Mouse (Mus musculus) natural killer cell, adult 2 months (primary cell): ENCODE data around the gene 1700030J22Rik.
A peak's percentile ranks its signal among the peaks of the same experiment; 100 is the strongest.

Source experiments
- DNase-seq, 2 experiments: peaks; one replicate each; pipeline ENCODE4 v3.0.0; 2022; ENCODE audit warnings: low spot score in 2 of 2

The 1700030J22Rik gene

DNA sequence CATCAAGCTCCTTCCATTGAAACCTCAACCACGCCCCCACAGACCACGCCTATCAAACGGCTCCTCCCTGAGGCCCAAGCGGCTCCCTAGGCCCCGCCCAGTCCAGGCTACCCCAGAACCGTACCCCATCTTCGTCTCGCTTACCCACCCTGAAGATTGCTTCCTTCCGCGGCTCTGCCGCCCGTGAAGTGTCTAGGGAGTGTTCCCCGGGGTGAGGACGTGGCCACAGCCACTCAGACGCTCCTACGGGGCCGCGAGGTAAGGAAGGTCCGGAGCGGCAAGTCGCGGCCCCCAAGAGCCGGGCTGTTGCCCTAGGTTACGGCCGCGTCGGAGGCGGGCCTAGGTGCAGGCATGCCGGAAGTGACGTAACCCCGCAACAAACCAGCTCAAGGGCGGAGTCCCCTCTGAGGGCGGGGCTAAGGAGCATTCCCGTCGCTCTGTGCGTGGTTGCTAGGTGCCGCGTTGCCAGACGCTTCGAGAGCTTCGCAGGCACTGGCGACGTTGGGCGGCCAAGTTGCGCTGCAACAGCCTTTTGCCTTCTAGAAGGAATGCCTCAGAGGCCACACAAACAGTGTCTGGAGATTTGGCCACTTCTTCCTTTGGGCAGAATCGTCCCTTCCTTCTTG, at the start of gene 1700030J22Rik:
1700030J22Rik (minus strand) TSS at position 329 of the 626 bp plus-strand sequence.
- DNase-seq, result peak; percentile 99

GRCm38 (mm10) chr8:117027601-117028000, 48.8 kb upstream of the 1700030J22Rik start:
- no peak for DNase-seq

GRCm38 (mm10) chr8:117022297-117022993, 43.7 kb upstream of the 1700030J22Rik start:
- no peak for DNase-seq

GRCm38 (mm10) chr8:117019323-117020275, 40.8 kb upstream of the 1700030J22Rik start:
- no peak for DNase-seq

GRCm38 (mm10) chr8:117017896-117018295, 39.1 kb upstream of the 1700030J22Rik start:
- DNase-seq, result no peak

DNA sequence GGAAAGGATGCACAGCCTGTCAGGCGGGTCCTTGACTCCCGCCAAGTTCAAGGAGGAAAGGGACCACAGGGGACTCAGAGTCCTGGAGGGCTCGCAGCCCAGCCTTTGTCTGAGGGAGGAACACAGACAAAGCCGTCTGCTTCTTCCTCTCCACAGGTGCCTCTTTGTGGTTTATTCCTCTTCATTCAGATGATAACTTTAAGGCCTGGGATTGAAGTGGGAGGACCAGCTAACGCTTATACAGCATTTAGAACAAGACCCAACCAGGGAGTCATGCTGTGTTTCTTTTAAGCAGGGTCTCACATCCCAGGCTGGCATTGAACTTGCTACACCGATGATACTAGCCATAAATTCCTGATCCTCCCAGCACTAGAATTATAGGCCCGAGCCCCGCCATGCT, 38.2 kb upstream of the 1700030J22Rik start:
- DNase-seq, result no peak

DNA sequence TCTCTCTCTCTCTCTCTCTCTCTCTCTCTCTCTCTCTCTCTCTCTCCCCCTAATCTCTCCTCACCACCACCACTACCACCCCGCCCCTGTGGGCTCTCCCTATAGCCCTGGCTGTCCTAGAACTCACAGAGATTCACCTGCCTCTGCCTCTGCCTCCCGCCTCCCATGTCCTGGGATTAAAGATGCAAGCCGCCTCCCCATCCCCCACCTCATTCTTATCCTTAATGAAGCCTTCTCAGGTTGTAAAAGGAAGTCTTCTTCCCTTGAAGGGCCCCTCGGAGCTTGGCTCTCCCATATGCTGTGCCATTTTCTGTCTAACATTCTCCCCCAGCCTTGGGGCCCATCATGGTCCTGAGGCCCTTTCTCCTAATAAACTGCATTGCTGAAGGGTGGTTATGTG, 36.9 kb upstream of the 1700030J22Rik start:
- no peak for DNase-seq

GRCm38 (mm10) chr8:117011366-117011765, 32.6 kb upstream of the 1700030J22Rik start:
- peak in 1 of 2 experiments; percentile 34 for DNase-seq

GRCm38 (mm10) chr8:116994016-116994716, 15.4 kb upstream of the 1700030J22Rik start:
- DNase-seq, result no peak

- peak; percentile 95 to 97 for DNase-seq
Observed at GRCm38 (mm10) chr8:116993095-116993867, 14.5 kb upstream of the 1700030J22Rik start, which contains the start of gene Gcsh. Gene Gcsh, minus strand, starts transcription at chr8:116993537.

DNA sequence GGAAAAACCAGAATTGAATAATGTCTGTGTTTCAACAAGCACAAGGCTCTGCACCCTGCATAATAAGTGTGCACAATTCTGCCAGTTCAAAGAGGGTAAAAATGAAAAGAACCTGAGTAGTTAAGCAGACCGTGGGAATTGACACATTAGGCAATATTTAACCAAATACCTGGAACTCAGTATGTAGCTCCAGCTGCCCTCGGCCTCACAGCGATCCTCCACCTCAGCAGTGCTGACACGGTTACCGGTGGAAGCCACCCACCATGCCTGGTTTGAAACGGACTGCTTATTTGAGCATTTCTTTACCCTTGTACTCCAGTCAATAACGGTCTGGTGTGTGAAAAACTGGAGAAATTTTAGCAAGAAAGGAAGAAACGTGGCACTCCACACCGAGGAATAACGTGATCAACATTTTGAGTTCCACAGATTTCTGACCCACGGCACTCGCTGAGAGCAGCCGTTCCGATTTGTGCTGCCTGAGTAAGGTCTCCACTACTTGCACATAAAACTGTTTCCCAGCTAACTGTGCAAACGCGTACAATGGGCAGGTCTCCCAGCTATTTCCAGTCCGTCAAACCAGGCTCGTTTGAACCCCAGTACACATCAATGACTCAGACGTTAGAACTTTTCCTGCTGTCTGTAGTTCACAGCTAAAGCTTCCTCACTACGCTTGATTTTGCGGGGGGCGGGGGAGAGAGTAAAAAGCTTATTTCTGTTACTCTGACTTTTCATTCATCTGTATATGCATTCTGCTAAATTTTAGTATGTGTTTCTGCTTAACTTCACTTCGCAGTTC, 13.6 kb upstream of the 1700030J22Rik start:
- no peak for DNase-seq

GRCm38 (mm10) chr8:116991241-116991640, 12.5 kb upstream of the 1700030J22Rik start:
- no peak for DNase-seq

- DNase-seq, result no peak
Observed at GRCm38 (mm10) chr8:116989842-116990241, 11.1 kb upstream of the 1700030J22Rik start.

GRCm38 (mm10) chr8:116980117-116980516, 1.4 kb upstream of the 1700030J22Rik start:
- peak; percentile 58 to 72 for DNase-seq

GRCm38 (mm10) chr8:116978052-116978451, 707 bp downstream of the 1700030J22Rik start:
- no peak for DNase-seq

DNA sequence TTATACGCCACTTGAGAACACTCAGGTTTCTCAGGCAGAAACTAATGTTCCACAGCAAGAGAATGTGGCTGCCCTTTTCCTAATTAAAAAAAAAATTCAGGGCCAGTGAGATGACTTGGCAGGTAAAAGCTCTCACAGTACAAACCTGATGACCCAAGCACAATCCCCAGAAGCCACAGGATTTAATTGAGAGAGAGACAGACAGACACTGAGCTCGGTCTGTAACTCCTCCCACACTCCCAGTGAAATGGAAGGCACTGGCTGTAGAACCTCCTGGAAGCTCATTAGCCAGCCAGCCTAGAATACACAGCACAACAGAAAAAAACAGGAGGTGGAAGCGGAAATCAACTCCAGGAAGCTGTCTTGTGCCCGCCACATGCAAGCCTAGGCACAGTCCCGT, 3.2 kb downstream of the 1700030J22Rik start:
- no peak for DNase-seq

GRCm38 (mm10) chr8:116975066-116975465, 3.7 kb downstream of the 1700030J22Rik start:
- DNase-seq, result no peak

DNA sequence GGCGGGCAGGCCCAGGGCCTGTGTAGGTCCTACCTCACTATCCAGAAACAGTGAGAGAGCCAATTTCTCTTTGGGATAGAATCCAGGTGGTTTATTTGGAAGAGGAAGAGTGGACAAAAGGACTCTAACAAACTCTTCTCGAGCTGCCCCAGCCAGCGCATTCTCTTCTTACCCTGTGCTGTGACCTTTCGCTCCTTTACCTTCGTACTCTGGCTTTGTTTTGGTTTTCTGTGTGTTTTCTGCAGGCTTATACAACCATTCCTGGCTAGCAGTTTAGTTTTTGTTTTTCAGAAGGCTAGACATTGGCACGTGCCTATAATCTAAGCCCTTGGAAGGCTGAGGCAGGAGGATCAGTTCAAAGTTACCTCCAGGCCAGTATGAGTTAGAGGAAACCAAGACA, 9.2 kb downstream of the 1700030J22Rik start:
- DNase-seq, result no peak

DNA sequence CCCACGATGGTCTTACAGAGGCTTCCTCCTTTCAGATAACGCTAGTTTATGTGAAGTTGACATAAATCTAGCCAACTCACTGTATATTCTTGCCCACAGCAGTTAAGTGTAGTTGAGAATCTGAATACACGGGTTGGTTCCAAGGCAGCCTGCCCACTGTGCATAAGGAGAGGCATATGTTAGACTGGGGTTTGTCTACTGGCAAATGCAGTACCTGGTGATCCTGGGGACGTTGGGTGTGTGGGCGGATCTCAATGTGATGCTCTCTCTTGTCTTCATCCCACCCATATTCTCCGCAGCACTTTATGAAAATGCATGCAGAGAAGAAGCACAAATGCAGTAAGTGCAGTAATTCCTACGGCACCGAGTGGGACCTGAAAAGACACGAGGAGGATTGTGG, 24.3 kb downstream of the 1700030J22Rik start:
- no peak for DNase-seq

- no peak for DNase-seq
Observed at GRCm38 (mm10) chr8:116952428-116952827, 26.3 kb downstream of the 1700030J22Rik start.
